ENCODE assay signal across 10 mouse cellular contexts in the genomic region with DNA sequence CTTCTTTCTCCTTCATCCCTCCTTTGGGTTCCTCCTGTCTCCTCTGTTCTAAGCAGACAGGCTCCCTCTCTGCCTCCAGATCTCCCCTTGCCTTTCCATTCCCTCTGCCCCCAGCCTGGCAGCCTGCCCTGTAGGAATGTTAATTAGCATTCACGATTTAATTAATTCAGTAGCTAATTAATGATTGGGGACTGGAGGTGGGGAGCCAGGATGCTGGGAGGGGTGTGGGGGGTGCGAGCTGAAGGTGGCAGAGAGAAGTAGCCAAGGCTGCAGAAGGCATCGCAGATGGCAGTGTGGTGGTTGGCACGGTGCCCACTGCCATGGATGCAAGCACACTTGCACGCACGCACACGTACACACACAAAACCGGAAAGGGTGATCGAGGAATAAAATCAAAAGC. TPM values are rescaled to one million over a fixed set of nuclear protein-coding genes. Genes with fewer than 3 reads are reported as not detected.
DNase-seq lines count a peak whose midpoint lies in the region; ATAC-seq lines count a peak whose summit lies in the region.
"Had no signal": no experiment of that assay in that cellular context is flagged by ENCODE, and none has a peak within 500 bp of the region (broad histone marks: within the 10 kb centered on the region; RNA-seq: fewer than 3 reads in every experiment).

No protein-coding gene starts in this region.

- ATAC-seq in neural tube, embryonic 12.5 days (ENCODE audit: low FRiP score, low read depth) = peak; percentile 69

- peak overlapping the region; percentile 25 for H3K4me2 ChIP-seq in neural tube, embryonic 12.5 days (replicated peaks)
- H3K4me2 ChIP-seq: heart, embryonic 15.5 days; stomach, embryonic 15.5 days had no signal

- peaks cover 19% of the 10 kb centered on the region for H3K4me1 ChIP-seq in neural tube, embryonic 12.5 days
- H3K4me1 ChIP-seq: heart, embryonic 15.5 days; stomach, embryonic 15.5 days had no signal

- no peak overlapping the region for H3K27ac ChIP-seq in neural tube, embryonic 12.5 days
- H3K27ac ChIP-seq: heart, embryonic 15.5 days; stomach, embryonic 15.5 days had no signal

- no peaks in the 10 kb centered on the region for H3K27me3 ChIP-seq in neural tube, embryonic 12.5 days (replicated peaks)
- H3K27me3 ChIP-seq: stomach, embryonic 15.5 days had no signal

- no peak for DNase-seq in neural tube, embryonic 10.5 days (ENCODE audit: extremely low spot score, low spot score)
- DNase-seq in cerebellum, postnatal 25 days = peak; percentile 96 to 99
- DNase-seq in layer of hippocampus, postnatal 10 days (ENCODE audit: low spot score in 2 of 2) = peak; percentile 84 to 91
- DNase-seq in telencephalon, adult 2 months (ENCODE audit: low read depth, low spot score) = peak; percentile 62
- DNase-seq in yolk sac, embryonic 10.5 days (ENCODE audit: low spot score) = no peak
- no peak for DNase-seq in embryo, embryonic 10 days (ENCODE audit: low spot score)
- DNase-seq: adrenal gland, adult 2 months had no signal

- H3K9ac ChIP-seq in neural tube, embryonic 12.5 days = no peak overlapping the region
- H3K9ac ChIP-seq: heart, embryonic 15.5 days; stomach, embryonic 15.5 days had no signal

- 52% methylated on average over 9 of the region's 9 CpGs for WGBS in neural tube, embryonic 12.5 days

- H3K9me3 ChIP-seq in neural tube, embryonic 12.5 days = no peaks in the 10 kb centered on the region
- H3K9me3 ChIP-seq: heart, embryonic 15.5 days; stomach, embryonic 15.5 days had no signal

- H3K4me3 ChIP-seq in neural tube, embryonic 12.5 days = no peak overlapping the region
- H3K4me3 ChIP-seq: heart, embryonic 15.5 days; stomach, embryonic 15.5 days had no signal

- H3K36me3 ChIP-seq in neural tube, embryonic 12.5 days = no peaks in the 10 kb centered on the region
- H3K36me3 ChIP-seq: heart, embryonic 15.5 days; stomach, embryonic 15.5 days had no signal

RNA-seq across cellular contexts. Expression of gene Ngdn, which starts 37.2 kb away (rescaled TPM):
- polyA plus RNA-seq in neural tube, embryonic 12.5 days (2016; fragmentation: Nextera tagmentation; extraction: Ambion mirVana) = 64.1 and 69.1 TPM in 2 replicates
- 10 to 100 TPM; 30.0 to 39.1 TPM for total RNA-seq in layer of hippocampus, postnatal 10 days (2021)

RNA-seq across cellular contexts. Expression of gene Zfhx2, which starts 39.6 kb away (rescaled TPM):
- 29.4 and 34.4 TPM in 2 replicates for polyA plus RNA-seq in neural tube, embryonic 12.5 days (2016; fragmentation: Nextera tagmentation; extraction: Ambion mirVana)
- 10 to 100 TPM; 34.0 to 39.3 TPM for total RNA-seq in layer of hippocampus, postnatal 10 days (2021)

RNA-seq across cellular contexts. Expression of gene Thtpa, which starts 42.1 kb away (rescaled TPM):
- polyA plus RNA-seq in neural tube, embryonic 12.5 days (2016; fragmentation: Nextera tagmentation; extraction: Ambion mirVana) = 25.7 and 26.5 TPM in 2 replicates
- 10 to 100 TPM; 26.5 to 31.1 TPM for total RNA-seq in layer of hippocampus, postnatal 10 days (2021)

RNA-seq across cellular contexts. Expression of gene Ap1g2, which starts 53.9 kb away (rescaled TPM):
- polyA plus RNA-seq in neural tube, embryonic 12.5 days (2016; fragmentation: Nextera tagmentation; extraction: Ambion mirVana) = 7.6 and 12.0 TPM in 2 replicates
- 10 to 100 TPM; 19.2 to 20.6 TPM for total RNA-seq in layer of hippocampus, postnatal 10 days (2021)

RNA-seq across cellular contexts. Expression of gene Myh7, which starts 58.1 kb away (rescaled TPM):
- 7.0 and 11.3 TPM in 2 replicates for polyA plus RNA-seq in neural tube, embryonic 12.5 days (2016; fragmentation: Nextera tagmentation; extraction: Ambion mirVana)
- 1 to 10 TPM; 4.4 to 7.4 TPM for total RNA-seq in layer of hippocampus, postnatal 10 days (2021)
- total RNA-seq: adrenal gland, adult 2 months had no signal
- polyA plus RNA-seq: adrenal gland, adult 2 months had no signal

Comparison
In these comparisons a context has a peak if more than half of its experiments do, and no peak if none do; other contexts are left out.
1. DNase-seq: peak in cerebellum, postnatal 25 days (2 of 2), layer of hippocampus, postnatal 10 days (2 of 2) and telencephalon, adult 2 months (single experiment); none in neural tube, embryonic 10.5 days (single experiment), yolk sac, embryonic 10.5 days (single experiment) and embryo, embryonic 10 days (single experiment).